Mouse (Mus musculus) embryonic fibroblast, embryonic 13.5 days (primary cell): ENCODE results near the gene Soat2.

Experiments
- CTCF ChIP-seq: IDR thresholded peaks from 2 replicates; pipeline ENCODE4 v1.5.1; 2011; ENCODE audit warnings: mild to moderate bottlenecking, control low read depth, low read length, moderate library complexity, borderline replicate concordance; ENCODE audit not compliant: insufficient read depth
- POLR2A ChIP-seq: IDR thresholded peaks from 2 replicates; pipeline ENCODE4 v1.6.1; 2011; ENCODE audit warnings: low read depth, mild to moderate bottlenecking, control low read depth, low read length, moderate library complexity

- TF ChIP-seq CTCF = no peak
- TF ChIP-seq POLR2A = no peak
These were observed 32.8 kb downstream of the Soat2 start for GRCm38 (mm10) chr15:102183076-102183475.
